Mouse (Mus musculus): ENCODE data around the gene AW011738.
A peak's percentile ranks its signal among the peaks of the same experiment; 100 is the strongest.

Gene AW011738

GRCm38 (mm10) chr4:156200623-156201475, 2.3 kb upstream of the AW011738 start, which contains the start of gene Isg15:
Isg15 (minus strand) TSS chr4:156200818.
- DNase-seq (ENCODE audit: low spot score in 2 of 2): no peak

DNA sequence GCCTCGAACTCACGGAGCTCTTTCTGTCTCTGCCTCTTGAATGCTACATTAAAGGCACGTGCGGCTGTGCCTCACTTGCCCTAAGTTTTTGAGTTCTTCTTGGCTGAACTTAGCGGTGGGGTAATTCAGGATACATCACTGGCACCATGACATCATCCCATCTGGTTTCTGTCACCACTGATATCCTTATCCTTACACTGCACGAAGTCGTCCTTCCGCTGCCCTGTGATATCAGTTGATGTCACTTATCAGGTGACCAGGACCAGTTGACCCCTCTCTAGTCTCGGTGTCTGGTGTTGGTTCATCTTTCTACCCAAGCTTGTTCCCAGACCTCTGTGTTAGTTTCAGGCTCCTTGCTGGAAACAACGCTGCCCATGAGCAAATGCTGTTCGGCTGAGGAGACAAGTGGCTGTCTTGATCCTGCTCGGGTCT, 626 bp upstream of the AW011738 start:
- peak in 1 of 2 experiments; percentile 54 for DNase-seq (ENCODE audit: low spot score in 2 of 2)

DNA sequence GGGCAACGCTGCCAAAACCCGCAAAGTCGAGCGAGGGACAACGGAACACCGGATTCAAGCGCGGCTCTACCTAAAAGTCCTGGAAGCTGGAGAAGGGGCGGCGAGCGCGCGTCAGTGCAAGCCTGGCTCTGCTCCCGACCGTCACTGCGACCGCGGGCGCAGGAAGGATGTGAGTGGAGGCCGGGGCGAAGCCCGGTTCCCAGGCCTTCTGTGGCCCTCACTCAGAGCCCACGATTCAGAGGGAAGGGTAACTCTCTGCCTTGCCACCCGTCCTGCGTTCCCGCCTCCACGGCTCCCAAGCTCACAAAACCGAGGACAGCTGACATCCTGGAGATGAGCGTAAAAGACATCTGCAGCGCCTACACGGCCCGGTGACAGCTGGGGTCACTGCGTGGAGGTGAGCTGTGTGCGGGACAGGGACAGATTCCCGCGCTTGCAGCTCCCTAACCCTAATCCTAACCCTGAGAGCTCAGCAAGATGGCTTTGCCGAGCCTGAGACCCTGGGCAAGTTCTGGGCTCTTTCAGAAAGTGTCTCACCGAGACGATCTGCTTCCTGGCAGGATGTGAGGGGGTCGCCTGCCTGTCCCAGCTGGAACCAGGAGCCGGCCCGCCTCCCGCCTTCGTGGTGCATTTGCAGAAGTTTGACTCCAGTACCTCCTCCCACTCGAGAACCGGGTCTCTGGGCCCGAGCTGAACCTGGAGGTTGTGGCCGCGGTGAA, 468 bp downstream of the AW011738 start:
- DNase-seq (ENCODE audit: low spot score in 2 of 2): no peak

DNA sequence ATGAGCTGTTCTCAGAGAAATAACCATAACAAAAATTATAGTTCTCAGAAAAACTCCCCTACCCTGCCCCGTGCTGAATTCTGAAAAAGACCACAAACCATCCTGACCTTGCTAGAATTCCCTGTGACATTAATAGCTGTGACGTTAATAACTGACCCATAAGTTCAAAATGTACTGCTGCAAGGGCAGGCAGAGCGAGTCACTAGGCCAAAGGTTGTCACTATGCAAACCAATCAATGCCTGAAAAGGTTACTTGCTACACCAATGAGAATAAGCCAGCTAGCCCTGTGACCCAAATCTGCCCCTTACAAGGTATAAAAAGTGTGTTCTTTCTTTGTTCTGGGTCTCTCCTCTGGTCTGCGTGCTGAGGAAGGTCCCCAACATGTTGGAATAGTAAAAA, 5.8 kb downstream of the AW011738 start:
- no peak for DNase-seq (ENCODE audit: low spot score in 2 of 2)

DNA sequence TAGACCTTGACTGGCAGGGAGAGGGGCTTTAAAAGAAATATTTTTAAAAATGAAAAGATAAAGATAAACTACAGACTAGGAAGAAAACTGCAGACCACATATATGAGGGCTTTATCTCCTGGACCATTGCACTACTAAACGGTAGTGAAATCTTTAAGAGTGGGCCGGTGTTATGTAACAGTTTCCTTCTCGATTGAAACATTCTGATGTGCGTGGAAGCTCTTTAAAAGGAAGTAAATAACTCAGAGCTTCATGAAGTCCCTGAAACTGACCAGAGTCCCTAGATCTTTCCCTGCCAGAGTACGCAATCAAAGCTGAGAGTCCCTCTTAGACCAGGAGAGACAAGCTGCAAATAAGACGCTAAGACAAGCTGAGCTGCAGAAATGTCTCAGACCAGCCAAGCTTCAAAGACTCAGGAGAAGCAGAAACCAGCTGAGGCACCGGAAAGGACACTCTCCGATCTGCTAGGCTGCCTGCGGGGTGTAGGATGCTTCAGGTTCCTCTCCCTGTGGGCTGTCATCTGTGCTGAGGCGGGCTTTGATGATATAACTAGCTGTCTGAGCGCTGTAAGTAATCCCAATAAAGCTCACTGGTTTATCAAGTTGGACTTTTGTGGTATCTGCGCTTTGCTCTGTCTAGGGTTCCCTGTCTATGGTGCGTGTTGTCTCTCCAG, 7.0 kb downstream of the AW011738 start:
- DNase-seq (ENCODE audit: low spot score in 2 of 2): no peak

GRCm38 (mm10) chr4:156213134-156213533, 10.0 kb downstream of the AW011738 start:
- no peak for DNase-seq (ENCODE audit: low spot score in 2 of 2)

- DNase-seq (ENCODE audit: low spot score in 2 of 2): peak in 1 of 2 experiments; percentile 55
These were observed 12.5 kb downstream of the AW011738 start, which contains the start of gene Perm1 for GRCm38 (mm10) chr4:156215649-156216048. Perm1 (plus strand) TSS chr4:156215868.

DNA sequence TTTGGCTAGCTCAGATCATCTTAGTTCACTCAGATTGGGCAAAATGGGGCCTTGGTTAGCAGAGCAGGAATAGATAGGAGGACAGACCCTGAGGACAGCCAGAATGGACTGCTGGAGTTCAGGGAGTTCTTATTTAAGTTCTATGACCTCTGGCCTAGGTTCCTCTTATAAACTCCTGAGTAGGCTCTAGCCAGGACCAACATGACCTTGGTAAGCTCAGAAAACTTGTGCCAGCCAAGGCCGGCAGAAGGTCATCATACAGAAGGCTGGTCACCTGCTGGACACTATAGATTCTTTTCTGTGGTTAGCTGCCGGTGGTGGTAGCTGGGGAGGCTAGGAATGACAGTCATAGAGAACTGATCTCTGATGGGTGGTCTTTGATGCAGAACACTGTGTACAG, 13.1 kb downstream of the AW011738 start:
- no peak for DNase-seq (ENCODE audit: low spot score in 2 of 2)

DNA sequence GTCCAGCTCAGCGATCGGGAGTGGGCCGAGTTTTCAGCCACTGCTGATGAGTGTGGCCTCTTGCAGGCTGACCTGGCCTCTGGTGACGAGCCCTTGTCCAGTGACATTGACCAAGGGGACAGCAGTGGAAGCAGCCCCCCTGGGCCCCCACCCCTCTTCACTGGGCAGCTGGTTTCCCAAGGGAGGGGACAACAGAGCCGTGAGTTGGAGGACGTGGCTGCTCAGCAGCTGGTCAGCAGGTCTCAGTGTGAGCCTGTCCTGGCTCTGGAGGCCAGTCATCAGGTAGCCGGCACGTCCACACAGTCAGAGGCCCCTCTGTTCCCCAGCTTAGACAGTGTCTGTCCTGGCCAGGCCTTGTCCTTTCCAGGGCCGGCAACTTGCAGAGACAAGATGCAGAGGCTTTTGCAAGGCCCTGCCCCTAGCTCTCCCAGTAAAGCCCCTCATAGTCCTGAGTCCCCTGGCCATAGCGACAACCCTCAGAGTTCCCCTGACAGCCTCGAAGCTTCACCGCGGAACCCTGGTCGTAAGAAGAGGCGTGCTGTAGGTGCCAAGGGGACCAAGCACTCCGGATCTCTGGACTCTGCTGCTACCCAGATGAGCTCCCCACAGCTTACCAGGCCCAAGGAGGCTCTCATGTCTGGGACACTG, 14.0 kb downstream of the AW011738 start:
- DNase-seq (ENCODE audit: low spot score in 2 of 2): peak in 1 of 2 experiments; percentile 60

GRCm38 (mm10) chr4:156217838-156218237, 14.7 kb downstream of the AW011738 start:
- DNase-seq (ENCODE audit: low spot score in 2 of 2): peak in 1 of 2 experiments; percentile 77

DNA sequence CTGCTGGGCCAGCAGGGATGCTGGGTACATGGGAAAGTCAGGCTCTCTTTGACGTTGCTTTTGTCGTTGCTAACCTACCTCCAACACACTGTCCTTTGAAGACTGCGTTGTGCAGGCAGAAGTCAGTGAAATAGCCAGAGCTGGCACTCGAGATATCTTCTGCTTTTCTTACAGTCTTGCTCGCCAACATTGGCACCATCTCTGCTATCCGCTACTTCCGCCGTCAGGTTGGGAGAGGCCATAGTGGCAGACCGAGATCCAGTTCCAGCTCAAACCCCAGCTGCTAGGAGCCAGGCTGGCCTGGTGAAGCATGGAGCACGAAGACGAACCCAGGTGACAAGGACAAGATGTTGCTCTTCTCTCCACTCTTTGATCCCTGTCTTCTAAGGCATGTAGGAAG, 16.8 kb downstream of the AW011738 start:
- DNase-seq (ENCODE audit: low spot score in 2 of 2): peak in 1 of 2 experiments; percentile 57

- no peak for DNase-seq (ENCODE audit: low spot score in 2 of 2)
These were observed 21.2 kb downstream of the AW011738 start for GRCm38 (mm10) chr4:156224276-156224675.

DNA sequence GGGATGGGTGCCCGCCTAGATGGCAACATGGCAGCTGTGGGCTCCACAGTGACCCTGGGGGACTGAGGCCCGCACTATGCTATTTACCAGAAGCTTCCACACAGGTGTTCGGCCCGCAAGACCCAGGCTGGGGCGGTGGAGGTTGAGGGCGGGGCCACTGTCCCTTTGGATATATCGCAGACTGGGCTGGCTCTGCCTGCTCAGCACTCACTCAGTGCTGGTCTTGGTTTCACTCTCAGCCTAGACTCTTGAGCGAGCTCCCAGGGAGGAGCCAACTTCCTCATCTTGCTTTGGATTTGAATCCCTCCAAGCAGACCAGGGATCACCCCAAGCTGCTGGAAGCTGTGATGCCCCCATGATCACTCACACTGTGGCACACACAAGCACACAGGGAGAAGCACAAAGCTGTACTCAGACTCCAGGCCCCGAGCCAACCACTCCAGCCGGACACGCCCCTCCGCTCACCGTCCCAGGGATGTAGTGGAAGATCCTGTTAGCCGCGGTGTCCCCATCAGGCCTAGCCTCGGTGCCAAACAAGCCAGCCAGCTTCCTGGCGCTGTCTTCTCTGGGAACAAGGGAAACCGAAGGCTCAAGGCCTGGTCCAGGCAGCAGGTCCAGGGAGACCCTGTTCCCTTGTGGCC, 24.8 kb downstream of the AW011738 start:
- DNase-seq (ENCODE audit: low spot score in 2 of 2): peak in 1 of 2 experiments; percentile 61

GRCm38 (mm10) chr4:156228393-156229024, 25.4 kb downstream of the AW011738 start:
- DNase-seq (ENCODE audit: low spot score in 2 of 2): peak in 1 of 2 experiments; percentile 61

GRCm38 (mm10) chr4:156234021-156234501, 31.0 kb downstream of the AW011738 start:
- no peak for DNase-seq (ENCODE audit: low spot score in 2 of 2)

- peak; percentile 77 to 90 for DNase-seq (ENCODE audit: low spot score in 2 of 2)
These were observed 31.7 kb downstream of the AW011738 start, which contains the start of gene Plekhn1 for GRCm38 (mm10) chr4:156234701-156235213. Plekhn1 (minus strand) TSS chr4:156234857.

GRCm38 (mm10) chr4:156235360-156235770, 32.3 kb downstream of the AW011738 start:
- DNase-seq (ENCODE audit: low spot score in 2 of 2): no peak

GRCm38 (mm10) chr4:156235808-156236533, 32.9 kb downstream of the AW011738 start, which contains the start of gene Noc2l:
Noc2l (plus strand) TSS chr4:156236010.
- peak; percentile 92 to 95 for DNase-seq (ENCODE audit: low spot score in 2 of 2)

All from spleen, postnatal 4 days (tissue).